Mouse (Mus musculus) brain, embryonic 18.5 days (tissue): ENCODE measurements around the gene Fam13a.

Experiments
- DNase-seq: peaks from one replicate; pipeline ENCODE4 v3.0.0-alpha.2; 2012; ENCODE audit warnings: low read depth, low spot score

Gene Fam13a

DNA sequence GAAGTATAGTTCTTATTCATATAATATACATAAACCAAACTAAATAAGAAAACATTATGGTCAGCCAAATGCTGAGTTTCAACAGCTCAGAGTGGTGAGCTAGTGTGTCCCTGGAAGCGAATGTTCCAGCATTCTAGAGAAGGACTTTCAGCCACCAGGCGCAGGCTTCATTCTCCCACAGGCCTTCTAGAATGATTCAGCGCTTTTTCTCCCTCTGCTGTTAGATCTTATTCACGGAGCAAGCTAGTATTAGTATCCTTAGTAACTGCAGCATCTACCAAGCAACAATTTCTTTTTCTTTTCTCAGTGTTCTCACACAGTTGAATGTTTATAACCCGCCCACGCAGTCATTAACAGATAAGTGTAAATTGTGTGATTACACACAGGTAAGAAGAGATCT, 142.1 kb downstream of the Fam13a start:
- DNase-seq = no peak
